Mouse (Mus musculus) cerebellum, postnatal 25 days (tissue): ENCODE measurements at regions not wholly inside any gene's neighbourhood (a gene's known extent, or its start where the extent isn't known, plus 50 kb on each side); places are given as distances from the start of the nearest gene placed in this dataset.

Experiments
- DNase-seq, 2 experiments: peaks; one replicate each; pipeline ENCODE4 v3.0.0; 2021; ENCODE audit warnings: mixed read lengths in 2 of 2

DNA sequence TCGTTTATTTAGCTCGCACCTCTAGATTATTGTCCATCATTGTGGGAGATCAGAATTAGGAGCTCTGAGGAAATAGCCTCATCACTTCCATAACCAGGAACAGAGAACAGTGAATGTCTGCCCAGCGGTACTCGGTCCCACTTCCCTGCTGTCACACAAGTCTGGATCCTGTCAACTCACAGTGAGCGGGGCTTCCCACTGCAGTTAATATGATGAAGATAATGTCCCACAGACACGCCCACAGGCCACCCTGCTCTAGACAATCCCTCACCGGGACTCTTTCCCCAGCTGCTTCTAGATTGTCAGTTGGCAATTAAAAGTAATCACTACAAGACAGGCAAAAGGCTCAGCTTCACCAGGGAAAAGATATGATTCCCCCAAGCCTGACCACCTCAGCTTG, 124.2 kb upstream of the Plekha5 start:
- DNase-seq, result no peak

DNA sequence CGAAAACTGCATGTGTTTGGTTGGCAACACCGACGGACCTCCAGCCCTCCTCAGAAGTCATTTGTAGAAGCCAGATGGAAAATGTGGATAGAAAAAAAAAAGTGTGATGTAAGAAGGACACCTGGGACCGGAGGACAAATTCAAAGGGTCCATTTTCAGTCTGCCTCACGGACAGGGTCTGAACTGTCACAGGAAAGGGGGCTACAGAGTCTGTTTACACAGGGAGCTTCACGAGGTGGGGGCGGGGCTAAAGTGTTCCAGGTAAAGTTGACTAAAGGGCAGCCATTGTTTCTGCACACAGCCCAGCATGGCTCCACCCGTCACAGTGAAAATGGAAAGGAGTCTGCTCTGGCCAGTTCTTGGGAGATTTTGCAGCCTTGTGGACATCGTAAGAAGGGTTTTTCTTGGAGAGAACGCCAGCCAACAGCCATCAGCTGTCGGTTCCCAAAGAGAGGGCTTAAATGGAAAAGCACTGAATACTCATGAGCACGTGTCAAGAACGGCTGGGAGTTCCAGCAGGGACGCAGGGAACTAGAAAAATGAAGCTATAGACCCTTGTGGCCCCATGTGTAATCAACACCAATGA, 125.8 kb upstream of the Plekha5 start:
- DNase-seq, result no peak

- no peak for DNase-seq
Measured at GRCm38 (mm10) chr6:140297561-140297960, 126.3 kb upstream of the Plekha5 start.

- DNase-seq, result no peak
Measured at GRCm38 (mm10) chr6:140290109-140290508, 133.7 kb upstream of the Plekha5 start.

DNA sequence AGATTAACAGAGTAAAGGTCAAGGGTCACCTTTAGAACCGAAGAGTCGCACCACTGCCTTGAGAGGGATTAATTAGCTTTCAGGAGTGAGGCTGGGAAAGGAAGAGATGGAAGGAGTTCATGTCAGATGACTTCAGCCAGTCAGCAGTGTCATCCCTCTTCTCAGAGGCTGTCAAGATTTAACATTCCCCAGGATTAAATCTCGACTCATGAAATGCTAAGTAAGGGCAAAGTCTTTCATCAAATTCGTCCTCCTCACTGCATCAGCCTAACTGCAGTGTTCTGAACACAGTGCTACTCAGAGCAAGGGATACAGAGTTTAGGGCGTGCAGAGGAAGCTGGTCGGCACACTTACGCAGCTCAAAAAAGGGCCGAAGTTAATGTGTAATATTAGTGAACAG, 135.1 kb upstream of the Plekha5 start:
- DNase-seq, result no peak

DNA sequence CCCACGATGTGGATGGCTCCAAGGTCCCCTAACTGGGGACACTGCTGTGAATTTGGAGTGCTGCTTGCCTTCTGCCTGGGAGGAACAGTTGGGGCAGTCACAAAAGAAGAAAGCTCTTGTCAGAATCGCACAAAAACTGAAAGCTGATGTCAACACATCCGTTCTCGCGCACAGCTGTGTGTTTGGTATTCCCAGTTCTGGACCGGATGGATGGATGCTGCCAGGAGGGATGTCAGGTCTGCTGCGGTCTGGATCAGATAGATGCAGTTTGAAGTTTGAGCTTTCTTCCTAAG, 141.6 kb upstream of the Plekha5 start:
- DNase-seq, result no peak

DNA sequence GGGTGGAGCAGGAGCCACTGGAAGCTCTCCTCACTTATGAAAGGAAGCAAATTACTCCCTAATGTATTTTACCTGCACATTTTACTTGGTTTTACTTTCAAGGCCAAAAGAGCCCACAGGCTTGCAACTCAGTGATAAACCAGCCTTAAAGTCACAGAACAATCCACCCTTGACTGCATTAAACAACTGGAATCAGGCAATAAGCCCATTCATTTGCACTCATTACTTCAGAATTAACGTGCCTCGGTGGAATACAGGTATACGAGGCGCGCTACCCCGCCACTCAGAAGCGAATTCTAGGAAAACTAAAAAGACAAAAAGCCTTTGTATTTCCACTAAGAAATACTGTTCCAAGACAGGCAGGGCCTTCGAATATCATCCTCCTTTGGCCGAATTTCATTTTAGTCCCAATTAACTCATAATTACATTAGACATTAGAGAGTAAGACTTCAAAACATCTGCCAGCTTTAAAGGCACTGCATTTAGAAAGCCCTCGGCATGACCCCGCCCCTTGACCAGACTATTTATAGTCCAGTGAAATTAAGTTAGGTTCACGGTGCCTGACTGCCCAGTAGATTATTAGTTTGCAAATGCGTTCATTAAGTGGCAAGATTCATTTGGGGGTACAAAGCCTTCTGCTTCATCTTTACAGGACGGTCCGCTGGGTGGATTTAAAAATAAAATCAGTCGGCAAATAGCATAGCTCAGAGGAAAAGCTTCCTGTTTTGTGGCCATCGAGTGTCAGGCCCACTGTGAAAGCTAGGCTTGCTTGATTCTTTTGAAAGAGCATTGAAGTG, 142.2 kb upstream of the Plekha5 start:
- no peak for DNase-seq

DNA sequence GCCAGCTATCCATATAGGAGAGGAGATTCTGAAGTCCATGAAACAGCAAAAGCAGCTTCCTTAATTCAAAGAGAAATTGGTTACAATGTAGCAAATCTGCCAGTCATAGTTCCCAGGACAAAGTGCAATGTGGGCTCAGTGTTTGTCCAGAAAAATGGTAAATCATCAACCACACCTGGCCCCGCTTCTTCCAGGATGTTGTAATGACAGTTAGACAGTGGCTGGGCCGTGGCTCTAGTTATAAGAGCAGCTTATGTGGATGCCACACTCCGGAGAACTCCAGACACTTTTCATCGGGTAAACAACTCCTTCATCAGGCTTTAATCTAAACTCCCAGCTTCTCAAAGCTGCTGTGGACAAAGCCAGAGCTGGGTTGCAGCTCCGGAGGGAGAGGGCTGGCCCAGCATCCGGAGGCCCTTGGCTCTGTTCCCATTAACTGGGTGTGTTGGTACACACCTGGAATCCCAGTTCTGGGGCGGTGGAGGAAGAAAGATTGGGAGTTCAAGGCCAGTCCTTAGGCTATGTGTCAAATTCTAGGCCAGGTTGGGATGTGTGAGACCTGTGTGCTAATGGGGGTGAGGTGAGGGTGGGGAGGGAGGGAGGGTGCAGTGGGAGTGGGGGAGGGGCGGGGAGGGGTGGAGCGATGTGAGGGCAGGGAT, 142.9 kb upstream of the Plekha5 start:
- DNase-seq, result no peak

DNA sequence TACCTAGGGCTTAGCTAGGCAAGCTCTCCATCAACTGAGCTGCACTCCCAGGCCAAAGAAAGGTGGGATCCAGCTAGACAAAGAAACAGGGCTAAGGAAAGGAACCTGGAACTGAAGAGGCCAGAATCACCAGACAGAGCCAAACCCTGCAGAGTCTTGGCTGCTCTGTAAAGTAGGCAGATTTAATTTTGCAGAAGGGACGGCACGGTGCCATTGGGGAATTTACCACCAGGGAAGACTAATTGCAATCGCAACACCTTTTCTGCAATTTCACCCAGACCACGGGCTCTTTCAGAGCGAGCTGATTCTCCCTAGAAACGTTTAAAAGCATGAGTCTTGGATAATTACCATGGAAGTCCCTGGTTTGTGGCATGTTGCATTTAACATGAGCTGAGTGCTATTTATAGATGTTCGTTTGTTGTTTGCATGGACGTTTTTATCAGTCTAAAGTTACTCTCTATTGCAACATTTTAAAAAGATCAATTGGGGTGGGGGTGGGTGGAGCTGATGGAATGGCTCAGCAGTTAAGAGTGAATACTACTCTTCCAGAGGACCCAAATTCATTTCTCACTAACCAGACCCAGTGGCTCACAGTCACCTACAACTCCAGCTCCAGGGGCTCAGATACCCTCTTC, 144.0 kb upstream of the Plekha5 start:
- peak; percentile 25 to 57 for DNase-seq

- no peak for DNase-seq
Measured at GRCm38 (mm10) chr6:140278750-140279149, 145.1 kb upstream of the Plekha5 start.

GRCm38 (mm10) chr6:140270592-140270991, 153.3 kb upstream of the Plekha5 start:
- no peak for DNase-seq

GRCm38 (mm10) chr6:140268315-140269070, 155.4 kb upstream of the Plekha5 start:
- DNase-seq, result no peak

- DNase-seq, result no peak
Measured at GRCm38 (mm10) chr6:140263920-140264319, 159.9 kb upstream of the Plekha5 start.

DNA sequence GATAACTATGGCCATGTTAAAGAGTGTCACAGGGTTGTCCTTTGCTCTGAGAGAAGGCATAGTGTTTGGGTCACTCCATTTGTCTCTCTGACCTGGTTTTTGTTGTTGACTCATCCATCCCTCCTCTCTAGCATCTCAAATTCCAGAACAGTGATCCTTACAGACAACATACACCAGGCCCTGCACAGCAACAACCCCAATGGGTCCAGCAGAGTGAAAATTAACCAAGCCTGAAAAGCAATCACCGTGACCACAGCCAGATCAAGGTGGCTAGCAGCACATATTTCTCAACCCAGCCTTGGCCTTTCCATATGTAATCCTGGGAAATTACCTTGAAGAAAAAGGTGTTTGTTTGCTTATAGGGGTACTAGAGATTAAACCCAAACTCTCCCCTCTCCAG, 162.0 kb upstream of the Plekha5 start:
- DNase-seq, result no peak

DNA sequence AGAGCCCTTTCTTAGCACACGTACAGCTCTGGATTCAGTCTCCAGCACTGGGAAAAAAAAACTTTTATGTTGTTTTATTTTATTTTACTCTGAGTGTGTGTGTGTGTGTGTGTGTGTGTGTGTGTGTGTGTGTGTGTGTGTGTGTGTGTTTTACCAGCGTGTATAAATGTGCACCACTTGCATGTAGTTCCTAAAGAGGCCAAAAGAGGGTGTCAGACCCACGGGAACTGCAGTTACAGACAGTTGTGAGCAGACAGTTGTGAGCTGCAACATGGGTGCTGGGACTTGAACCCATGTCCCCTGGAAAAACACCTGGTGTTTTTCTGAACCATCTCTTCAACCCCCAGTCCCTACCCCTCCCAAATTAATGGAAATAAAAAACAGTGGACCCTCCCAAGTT, 165.1 kb upstream of the Plekha5 start:
- no peak for DNase-seq

GRCm38 (mm10) chr6:140258101-140258500, 165.8 kb upstream of the Plekha5 start:
- no peak for DNase-seq

GRCm38 (mm10) chr6:140251527-140251926, 172.3 kb upstream of the Plekha5 start:
- no peak for DNase-seq

DNA sequence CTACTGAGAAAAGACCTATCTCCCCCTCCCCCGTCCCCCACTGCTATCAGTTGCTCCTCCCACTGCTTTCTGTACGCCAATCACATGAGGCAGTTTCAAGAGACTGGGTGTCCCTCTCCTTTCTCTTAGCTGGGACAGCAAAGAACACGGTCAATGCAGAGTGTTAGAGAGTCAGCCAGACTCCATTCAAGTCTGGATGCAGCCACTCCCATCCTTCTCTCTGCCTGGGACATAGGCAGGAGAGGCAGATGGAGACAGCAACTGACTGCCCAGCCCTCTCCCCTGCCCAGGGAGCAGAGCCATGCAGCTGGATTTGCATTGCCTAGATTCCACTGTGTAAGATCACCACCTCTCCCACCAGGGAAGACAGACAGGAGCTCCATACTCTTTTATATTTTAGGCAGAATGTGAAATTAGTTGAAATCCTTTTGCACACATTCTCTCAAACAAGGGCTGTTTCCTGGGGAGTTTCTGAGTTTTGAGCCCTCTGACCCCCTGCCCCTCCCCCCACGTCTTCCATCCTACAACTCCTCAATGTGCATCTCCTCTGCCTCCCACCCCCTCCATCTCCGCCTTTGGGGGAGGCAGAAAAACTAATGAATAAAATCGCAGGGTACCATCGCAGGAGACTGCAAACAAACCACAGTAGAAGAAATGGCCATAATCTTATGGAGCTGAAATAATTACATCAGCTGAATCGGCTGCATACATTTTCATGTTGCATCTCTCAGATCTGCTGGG, 180.3 kb upstream of the Plekha5 start:
- no peak for DNase-seq

DNA sequence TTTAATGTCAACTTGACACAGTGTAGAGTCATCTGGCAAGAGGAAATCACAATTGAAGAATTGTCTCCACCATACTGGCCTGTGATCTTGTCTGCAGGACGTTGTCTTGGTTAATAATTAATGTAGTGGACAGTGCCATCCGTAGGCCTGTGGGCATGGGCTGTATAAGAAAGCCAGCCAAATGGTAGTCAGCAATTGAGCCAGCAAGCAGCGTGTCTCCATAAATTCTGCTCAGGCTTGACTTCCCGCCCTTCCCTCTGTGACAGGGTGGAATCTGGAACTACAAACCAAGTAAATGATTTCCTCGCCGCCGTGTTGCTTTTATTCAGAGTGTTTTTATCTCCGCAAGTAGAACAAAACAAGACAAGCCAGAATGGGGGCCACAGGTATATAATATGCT, 184.5 kb upstream of the Plekha5 start:
- peak in 1 of 2 experiments; percentile 8 for DNase-seq

- no peak for DNase-seq
Measured at GRCm38 (mm10) chr6:140231537-140231936, 190.3 kb upstream of the Plcz1 start.

DNA sequence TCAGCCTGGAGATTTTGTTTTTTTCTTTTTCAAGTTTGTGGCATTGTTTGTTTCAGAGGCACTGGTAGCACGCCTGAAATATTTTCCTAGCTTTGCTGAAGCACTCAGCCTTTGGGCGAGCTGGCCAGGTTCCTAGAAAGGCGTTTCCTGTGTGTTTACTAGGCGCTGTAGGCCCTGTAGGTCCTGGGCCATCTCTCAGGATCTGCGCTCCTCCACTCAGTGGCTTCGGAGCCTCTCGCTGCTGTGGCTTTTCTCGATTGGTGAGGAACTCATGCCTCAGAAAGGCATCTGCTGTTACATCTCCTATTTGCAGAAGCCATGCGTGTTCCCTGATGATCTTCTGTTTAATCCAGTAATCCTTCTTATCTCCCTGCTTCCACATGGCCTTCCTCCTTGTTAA, 188.0 kb upstream of the Plcz1 start:
- peak in 1 of 2 experiments; percentile 14 for DNase-seq

GRCm38 (mm10) chr6:140228741-140229140, 187.5 kb upstream of the Plcz1 start:
- DNase-seq, result no peak
